Mouse (Mus musculus) hematopoietic stem cell, adult 5-6 weeks (primary cell): ENCODE measurements at regions not wholly inside any gene's neighbourhood (a gene's known extent, or its start where the extent isn't known, plus 50 kb on each side); places are given as distances from the start of the nearest gene placed in this dataset.
A peak's percentile ranks its signal among the peaks of the same experiment; 100 is the strongest.

Source experiments
- ATAC-seq, 2 experiments: fragments of 125-278 bp in 1 of 2; replicated peaks in 1 of 2; 2 replicates each; pipeline ENCODE4 v1.8.0; 2016 to 2017; ENCODE audit warnings: inconsistent platforms in 2 of 2, mild to moderate bottlenecking in 2 of 2, moderate number of reproducible peaks in 2 of 2, low read depth in 1 of 2, moderate TSS enrichment in 1 of 2; ENCODE audit not compliant: low FRiP score in 2 of 2, poor library complexity in 2 of 2, severe bottlenecking in 2 of 2, insufficient read depth in 1 of 2, low TSS enrichment in 1 of 2

- ATAC-seq: no peak
These were observed 110.2 kb downstream of the Zfp36l1 start for GRCm38 (mm10) chr12:80002474-80003125.

DNA sequence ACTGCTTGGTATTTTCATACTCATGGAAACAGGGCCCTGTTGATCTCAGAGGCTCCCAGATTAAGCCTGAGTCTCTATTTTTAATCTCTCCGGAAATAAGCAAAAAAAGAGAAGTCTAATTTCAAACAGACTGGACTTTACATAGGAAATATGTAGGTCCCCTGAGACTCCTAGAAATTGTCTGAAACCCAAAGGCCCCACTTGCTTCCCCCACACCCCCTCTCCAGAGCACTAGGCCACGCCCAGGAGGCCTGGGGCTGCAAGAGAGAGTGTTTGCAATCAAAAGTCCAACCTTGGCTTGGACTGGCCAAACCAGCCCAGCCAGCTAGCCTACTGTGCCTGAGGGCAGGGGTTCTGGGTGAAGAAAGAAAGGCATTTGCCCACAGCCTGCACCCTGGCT lies 111.0 kb downstream of the Zfp36l1 start:
- ATAC-seq: peak; percentile 47 to 78; a peak in 3 of 4 replicates

- no peak for ATAC-seq
These were observed 112.9 kb downstream of the Zfp36l1 start for GRCm38 (mm10) chr12:79999868-80000370.

DNA sequence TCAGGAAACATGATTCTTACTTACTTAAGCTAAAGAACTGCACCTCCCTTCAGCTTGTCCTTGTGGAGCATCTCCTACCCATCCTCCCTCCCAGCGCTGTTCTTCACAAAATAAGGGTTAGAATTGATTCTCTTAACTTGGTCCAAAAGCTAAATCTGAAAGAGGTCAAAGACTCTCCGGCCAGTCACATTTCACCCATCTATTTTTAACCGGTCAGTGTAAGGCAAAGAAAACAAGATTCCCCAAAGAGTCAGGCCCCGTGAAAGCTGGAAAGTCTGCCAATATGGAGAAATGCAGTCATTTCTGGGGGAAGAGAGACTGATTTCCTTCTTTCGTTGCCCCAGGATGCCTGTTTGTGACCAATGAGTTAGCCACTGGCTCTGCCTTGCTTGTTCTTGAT lies 114.0 kb downstream of the Zfp36l1 start:
- no peak for ATAC-seq

GRCm38 (mm10) chr12:79998339-79998738 lies 114.5 kb downstream of the Zfp36l1 start:
- ATAC-seq: no peak

GRCm38 (mm10) chr12:79997201-79997600 lies 115.6 kb downstream of the Zfp36l1 start:
- no peak for ATAC-seq

GRCm38 (mm10) chr12:79995521-79996094 lies 117.2 kb downstream of the Zfp36l1 start:
- ATAC-seq: no peak

DNA sequence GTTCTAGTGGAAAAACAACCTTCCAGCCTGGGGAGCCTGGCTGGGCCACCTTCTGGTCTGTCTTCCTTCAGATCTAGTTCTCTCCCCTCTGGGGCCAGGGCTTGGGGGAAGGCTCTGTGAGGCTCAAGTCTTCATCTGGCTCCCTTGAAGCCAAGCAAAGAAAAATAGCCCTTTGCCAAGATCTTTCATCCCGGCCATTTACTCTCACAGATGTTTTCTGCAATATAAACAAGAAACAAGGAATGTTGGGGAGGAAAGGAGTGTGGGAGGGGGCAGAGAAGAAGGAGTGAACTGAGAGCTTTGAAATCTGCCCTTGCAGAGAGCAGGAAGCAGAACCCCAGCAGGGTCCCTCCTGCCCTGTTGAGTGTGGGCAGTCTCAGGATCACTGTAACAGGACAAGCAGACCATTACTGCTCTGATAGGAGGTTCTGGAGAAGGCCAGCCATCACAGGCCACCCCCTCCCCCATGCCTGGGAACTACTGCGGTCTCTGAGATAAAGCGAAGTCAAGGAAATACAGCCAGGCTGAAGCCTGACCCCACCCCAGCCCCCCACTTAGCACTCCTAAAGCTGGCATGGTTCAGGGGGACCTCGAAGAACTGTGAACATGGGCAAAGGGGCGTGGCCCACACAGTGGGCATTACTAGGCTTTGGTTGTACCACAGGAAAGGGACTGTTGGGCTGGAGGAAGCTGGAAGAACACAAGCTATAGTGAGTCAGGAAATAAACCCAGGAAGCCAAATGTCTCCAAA lies 118.8 kb downstream of the Zfp36l1 start:
- ATAC-seq: peak in 1 of 2 experiments; percentile 45; a peak in 1 of 4 replicates

GRCm38 (mm10) chr12:79991279-79991678 lies 121.5 kb downstream of the Zfp36l1 start:
- no peak for ATAC-seq

DNA sequence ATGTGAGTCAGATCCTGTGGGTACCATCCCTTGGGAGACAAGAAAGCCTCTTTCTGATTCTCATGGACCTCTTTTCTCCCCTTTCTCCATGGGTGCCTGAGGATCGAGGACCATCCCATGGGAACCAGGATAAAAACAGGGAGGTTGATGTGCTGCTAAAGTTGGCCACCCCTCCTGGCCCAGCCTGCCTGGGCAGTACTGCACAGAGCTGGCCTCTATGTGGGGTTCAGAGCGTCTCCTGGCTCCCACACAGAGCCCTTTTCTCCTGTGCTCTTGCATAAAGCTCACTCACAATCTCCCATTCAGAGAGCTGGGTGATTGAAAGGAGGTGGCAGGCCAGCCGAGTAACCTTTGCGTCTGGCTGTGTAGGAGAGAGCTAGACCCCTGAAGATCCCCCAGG lies 122.1 kb downstream of the Zfp36l1 start:
- ATAC-seq: no peak

GRCm38 (mm10) chr12:79989582-79990110 lies 123.2 kb downstream of the Zfp36l1 start:
- no peak for ATAC-seq

- peak in 1 of 2 experiments; percentile 40; a peak in 2 of 4 replicates for ATAC-seq
These were observed 124.1 kb downstream of the Zfp36l1 start for GRCm38 (mm10) chr12:79988401-79989358.

GRCm38 (mm10) chr12:79986241-79986976 lies 126.4 kb downstream of the Zfp36l1 start:
- no peak for ATAC-seq

- no peak for ATAC-seq
These were observed 127.6 kb downstream of the Zfp36l1 start for GRCm38 (mm10) chr12:79984985-79985747.

DNA sequence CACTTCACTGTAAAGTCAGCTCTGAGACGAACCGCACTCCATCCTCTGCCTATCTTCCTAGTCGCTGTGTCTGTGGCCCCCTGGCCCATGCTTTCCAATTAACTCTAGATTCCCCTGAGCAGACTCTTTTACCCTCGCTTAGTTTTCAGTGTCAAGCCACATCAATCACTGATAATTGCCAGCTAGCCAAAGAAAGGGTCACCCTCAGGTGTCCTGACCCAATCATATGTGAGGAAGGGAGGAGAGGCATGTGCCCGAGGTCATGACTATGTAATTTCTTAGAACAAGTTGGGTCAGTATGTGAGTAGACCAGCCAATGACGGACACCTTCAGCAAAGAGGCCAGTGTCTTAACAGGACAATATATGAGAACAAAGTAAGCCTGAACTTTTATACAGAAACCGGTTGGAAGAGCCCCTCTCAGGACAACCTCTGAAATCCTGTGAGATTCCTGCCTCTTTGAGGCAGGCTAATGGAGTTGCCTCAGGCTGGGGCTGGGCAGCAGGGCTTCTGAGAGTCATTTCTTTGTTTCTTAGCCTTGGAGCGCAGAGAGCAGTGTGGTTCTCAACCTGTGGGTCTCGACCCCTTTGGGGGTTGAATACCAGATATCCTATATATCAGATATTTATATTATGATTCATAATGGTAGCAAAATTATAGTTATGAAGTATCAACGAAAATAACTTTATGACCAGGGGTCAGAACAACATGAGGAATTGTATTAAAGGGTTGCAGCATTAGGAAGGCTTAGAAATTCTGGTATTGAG lies 128.6 kb downstream of the Zfp36l1 start:
- no peak for ATAC-seq
